Mouse (Mus musculus): ENCODE data around the gene Rdh16f2. TPM values are rescaled to one million over a fixed set of nuclear protein-coding genes. Genes with fewer than 3 reads are reported as not detected.

Rdh16f2 gene
- total RNA-seq, 2 experiments from 2014 or later, result not detected

Other genes with a start within 250 kb of the Rdh16f2 start
- gene Lrp1, start 245.3 kb upstream of the Rdh16f2 start, total RNA-seq (2021), result 100 to 1,000 TPM; 287 to 301 TPM
- gene Stat6, start 223.5 kb upstream of the Rdh16f2 start, total RNA-seq (2021), result 1 to 10 TPM; 6.1 to 6.2 TPM
- 1 to 10 TPM; 3.5 to 5.7 TPM for gene Nemp1, start 199.6 kb upstream of the Rdh16f2 start, total RNA-seq (2021)
- 10 to 100 TPM; 33.3 to 36.9 TPM for gene Nab2, start 197.9 kb upstream of the Rdh16f2 start, total RNA-seq (2021)
- gene Myo1a, start 161.3 kb upstream of the Rdh16f2 start, total RNA-seq (2021), result under 1 TPM; 0.48 to 0.76 TPM
- 1 to 10 TPM; 5.2 to 6.3 TPM for gene Tac2, start 142.0 kb upstream of the Rdh16f2 start, total RNA-seq (2021)
- 1 to 10 TPM; 9.1 to 9.5 TPM for gene Zbtb39, start 126.9 kb upstream of the Rdh16f2 start, total RNA-seq (2021)
- 1 to 10 TPM; 1.6 TPM for gene Gpr182, start 114.7 kb upstream of the Rdh16f2 start, total RNA-seq (2021)
- gene Rdh1, start 106.8 kb upstream of the Rdh16f2 start, total RNA-seq (2021), result under 1 TPM; 0.09 to 0.24 TPM
- under 1 TPM; 0.25 to 0.76 TPM for gene Rdh16f1, start 106.7 kb upstream of the Rdh16f2 start, total RNA-seq (2021)
- gene Rdh9, start 90.1 kb upstream of the Rdh16f2 start, total RNA-seq (2021), result not detected
- under 1 TPM; 0.12 to 0.21 TPM for gene Rdh16, start 65.3 kb upstream of the Rdh16f2 start, total RNA-seq (2021)
- not detected for gene Rdh19, start 16.5 kb upstream of the Rdh16f2 start, total RNA-seq (2021)
- gene Rdh7, start 22.3 kb downstream of the Rdh16f2 start, total RNA-seq (2021), result not detected
- gene Sdr9c7, start 32.0 kb downstream of the Rdh16f2 start, total RNA-seq (2021), result under 1 TPM in 1 of 2 experiments, not detected in 1; 0.12 TPM
- gene Hsd17b6, start 141.1 kb downstream of the Rdh16f2 start, total RNA-seq (2021), result not detected
- 1 to 10 TPM; 5.4 to 6.6 TPM for gene Prim1, start 148.7 kb downstream of the Rdh16f2 start, total RNA-seq (2021)
- gene Naca, start 169.1 kb downstream of the Rdh16f2 start, total RNA-seq (2021), result 100 to 1,000 TPM; 321 to 339 TPM
- gene Ptges3, start 192.5 kb downstream of the Rdh16f2 start, total RNA-seq (2021), result 100 to 1,000 TPM; 138 to 149 TPM
- 1,000 to 10,000 TPM; 1,880 to 1,915 TPM for gene Atp5b, start 216.8 kb downstream of the Rdh16f2 start, total RNA-seq (2021)
- 10 to 100 TPM; 35.1 to 36.8 TPM for gene Baz2a, start 225.1 kb downstream of the Rdh16f2 start, total RNA-seq (2021)

All from layer of hippocampus, postnatal 14 days (tissue).